Mouse (Mus musculus) forebrain, embryonic 16.5 days (tissue): ENCODE data around the gene Aup1. TPM values are rescaled to one million over a fixed set of nuclear protein-coding genes. Genes with fewer than 3 reads are reported as not detected.
A peak's percentile ranks its signal among the peaks of the same experiment; 100 is the strongest.

Experiments
- ATAC-seq: fragments of 200-750 bp; cut with Nextera tagmentation; 2 replicates; pipeline ENCODE4 v1.8.0; 2017; ENCODE audit warnings: mild to moderate bottlenecking, moderate library complexity
- H3K27ac ChIP-seq: fragments of 300-500 bp; sonication (generic); 2 replicates; pipeline ENCODE4 v1.5.1; 2014; ENCODE audit warnings: low read length, control low read depth
- H3K27me3 ChIP-seq: fragments of 300-500 bp; sonication (generic); replicated peaks from 2 replicates; pipeline ENCODE4 v1.6.1; 2014; ENCODE audit warnings: low read length; ENCODE audit not compliant: control insufficient read depth, insufficient read depth
- H3K36me3 ChIP-seq: fragments of 300-500 bp; sonication (generic); 2 replicates; pipeline ENCODE4 v1.6.1; 2014; ENCODE audit not compliant: control insufficient read depth, insufficient read depth
- H3K4me1 ChIP-seq: fragments of 300-500 bp; sonication (generic); replicated peaks from 2 replicates; pipeline ENCODE4 v1.6.1; 2014; ENCODE audit warnings: low read length; ENCODE audit not compliant: control insufficient read depth, insufficient read depth
- H3K4me2 ChIP-seq: fragments of 300-500 bp; sonication (generic); 2 replicates; pipeline ENCODE4 v1.6.1; 2014; ENCODE audit warnings: mild to moderate bottlenecking, low read length, control low read depth
- H3K4me3 ChIP-seq: fragments of 300-500 bp; sonication (generic); replicated peaks from 2 replicates; pipeline ENCODE4 v1.5.1; 2014; ENCODE audit warnings: mild to moderate bottlenecking, low read length, control low read depth
- H3K9ac ChIP-seq: fragments of 300-500 bp; sonication (generic); replicated peaks from 2 replicates; pipeline ENCODE4 v1.6.1; 2014; ENCODE audit warnings: low read depth, low read length, control low read depth
- H3K9me3 ChIP-seq: fragments of 300-500 bp; sonication (generic); 2 replicates; pipeline ENCODE4 v1.6.1; 2016; ENCODE audit warnings: low read length; ENCODE audit not compliant: control insufficient read depth
- WGBS: fragments of 180-500 bp; shearing (Covaris S2); extraction: QIAGEN DNeasy Blood & Tissue Kit; methylation state at CpG from one replicate; pipeline ENCODE4 v1.1.7; 2014; 5-methylcytosine and 5-hydroxymethylcytosine counted together
- polyA plus RNA-seq: library from polyadenylated mRNA; unstranded; fragments of >200 nt; fragmentation: Nextera tagmentation; extraction: Ambion mirVana; gene quantifications from 2 replicates; pipeline ENCODE4 v1.2.1, GENCODE M21; 2015

The Aup1 gene
- polyA plus RNA-seq = 157 and 186 TPM in 2 replicates

DNA sequence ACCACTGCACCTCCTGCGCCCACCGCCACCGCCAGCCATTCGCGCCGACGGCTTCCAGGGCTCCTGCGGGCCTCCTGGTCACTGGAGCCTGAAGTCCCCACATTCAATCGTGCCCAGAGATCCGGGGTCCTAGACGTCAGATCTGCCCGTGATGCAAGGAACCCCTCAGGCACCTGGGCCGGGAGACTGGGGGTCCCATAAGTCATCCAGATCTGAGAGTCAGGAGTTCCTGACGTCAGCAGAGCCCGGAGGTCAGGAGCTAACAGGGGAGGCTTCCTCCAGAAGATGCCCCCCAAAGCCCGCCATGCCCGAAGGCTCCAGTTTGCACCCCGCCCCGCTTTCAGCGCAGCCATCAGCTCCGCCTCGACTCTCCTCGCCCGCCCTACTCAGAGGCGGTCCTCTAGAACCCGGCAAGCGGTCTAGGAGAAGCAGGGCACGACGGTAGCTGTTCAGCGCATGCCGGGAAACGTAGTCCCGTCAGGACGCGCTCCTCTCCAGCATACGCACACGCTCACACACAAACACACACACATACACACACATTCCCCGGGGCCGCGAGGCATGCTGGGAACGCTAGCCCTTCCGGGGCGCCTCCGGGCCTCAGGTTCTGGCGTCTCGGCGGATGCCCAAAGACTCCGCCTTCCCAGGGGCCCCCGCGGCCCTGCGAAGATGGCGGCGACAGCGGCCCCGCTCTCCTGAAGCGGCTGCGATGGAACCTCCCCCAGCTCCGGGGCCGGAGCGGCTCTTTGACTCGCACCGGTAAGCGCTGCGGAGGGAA, at the start of gene Aup1:
Gene Aup1 (plus strand): TSS at position 448 of the 778 bp plus-strand sequence.
- H3K4me2 ChIP-seq = peak within 1 kb of the TSS; percentile 91
- H3K4me1 ChIP-seq = peaks cover 24% of the 10 kb centered on the region
- H3K27ac ChIP-seq = peak within 1 kb of the TSS; percentile 88
- WGBS = under 1% methylated on average over 59 of the region's 64 CpGs
- H3K9me3 ChIP-seq = no peaks in the 10 kb centered on the region
- peak; percentile 99 for ATAC-seq
- peaks cover 6% of the 10 kb centered on the region; the same call in 1 of the 2 replicates for H3K36me3 ChIP-seq
- H3K27me3 ChIP-seq = no peaks in the 10 kb centered on the region
- H3K4me3 ChIP-seq = peak within 1 kb of the TSS; percentile 98
- H3K9ac ChIP-seq = peak within 1 kb of the TSS; percentile 94

DNA sequence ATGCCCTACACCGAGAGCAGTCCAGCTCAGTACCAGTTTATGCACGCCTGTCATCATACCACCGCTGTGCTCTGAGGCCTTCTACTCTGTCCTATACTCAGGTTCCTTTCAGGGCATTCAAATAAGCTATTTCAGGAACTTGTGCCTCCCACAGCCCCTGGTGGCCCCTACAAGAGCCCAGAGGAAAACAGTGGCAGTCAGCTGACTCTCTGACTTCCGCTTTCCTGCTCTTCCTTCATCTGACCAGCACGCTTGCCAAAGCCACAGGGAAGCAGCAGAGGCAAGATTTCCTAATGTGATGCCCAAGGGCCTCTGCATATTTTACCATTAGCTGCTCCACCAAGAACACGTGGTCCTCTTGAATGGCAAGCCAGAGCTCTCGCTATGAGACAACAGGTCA, 49.4 kb upstream of the Aup1 start:
- H3K36me3 ChIP-seq = no peaks in the 10 kb centered on the region
- H3K9ac ChIP-seq = no peak overlapping the region
- no peak overlapping the region for H3K4me3 ChIP-seq
- no peak overlapping the region for H3K27ac ChIP-seq
- no peaks in the 10 kb centered on the region for H3K9me3 ChIP-seq
- 56% methylated on average over 7 of the region's 7 CpGs for WGBS
- H3K4me2 ChIP-seq = no peak overlapping the region
- H3K4me1 ChIP-seq = no peaks in the 10 kb centered on the region
- no peaks in the 10 kb centered on the region for H3K27me3 ChIP-seq
- ATAC-seq = no peak

DNA sequence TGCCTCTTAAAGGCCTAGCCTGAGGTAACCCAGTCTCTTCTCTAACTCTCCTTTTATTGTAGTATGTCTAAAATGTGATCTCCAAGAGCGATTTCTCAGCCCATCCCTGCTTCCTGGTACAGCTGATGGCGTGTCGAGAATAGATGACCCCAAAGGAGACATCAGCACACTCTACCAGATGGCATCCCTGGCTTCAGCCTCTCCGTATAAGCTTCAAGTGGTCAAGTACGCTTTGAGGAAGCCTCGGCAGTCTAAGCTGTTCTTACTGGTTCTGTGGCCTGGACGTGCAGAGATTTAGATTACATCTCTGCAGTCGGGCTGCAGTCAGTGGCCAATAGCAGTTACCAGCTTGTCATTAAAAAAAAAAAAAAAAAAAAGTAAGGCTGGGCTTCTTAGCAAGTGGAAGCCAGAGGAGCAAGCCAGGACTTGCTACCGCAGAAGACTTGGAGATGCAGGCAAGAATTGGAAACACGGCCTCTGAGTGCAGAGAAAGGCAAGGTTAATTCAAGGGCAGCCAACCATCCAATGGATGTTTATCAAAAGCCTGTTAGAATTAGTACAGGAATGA, 48.8 kb upstream of the Aup1 start:
- ATAC-seq = no peak
- Histone ChIP-seq H3K27ac (no peak overlapping the region), H3K9me3 (no peaks in the 10 kb centered on the region), H3K27me3 (no peaks in the 10 kb centered on the region), H3K4me2 (no peak overlapping the region), H3K36me3 (no peaks in the 10 kb centered on the region), H3K4me3 (no peak overlapping the region), H3K4me1 (no peaks in the 10 kb centered on the region), H3K9ac (no peak overlapping the region)
- 90% methylated on average over 10 of the region's 10 CpGs for WGBS

DNA sequence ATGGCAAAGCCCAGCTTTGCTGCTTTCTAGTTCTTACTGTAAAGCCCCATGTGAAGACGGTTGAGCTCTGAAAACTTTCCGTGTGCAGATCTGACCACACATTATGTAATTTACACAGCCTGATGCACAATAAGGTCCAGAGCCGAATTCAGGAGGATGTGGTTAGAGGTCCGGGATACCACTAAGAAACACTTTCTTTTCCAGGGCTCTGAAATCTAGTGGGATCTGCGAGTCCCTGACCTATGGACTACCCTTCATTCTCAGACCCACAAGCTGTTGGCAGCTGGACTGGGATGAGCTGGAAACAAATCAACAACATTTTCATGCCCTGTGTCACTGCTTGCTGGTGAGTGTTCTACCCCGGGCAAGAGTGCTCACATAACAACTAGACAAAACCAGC, 48.2 kb upstream of the Aup1 start:
- WGBS = 85% methylated on average over 6 of the region's 6 CpGs
- ATAC-seq = no peak

DNA sequence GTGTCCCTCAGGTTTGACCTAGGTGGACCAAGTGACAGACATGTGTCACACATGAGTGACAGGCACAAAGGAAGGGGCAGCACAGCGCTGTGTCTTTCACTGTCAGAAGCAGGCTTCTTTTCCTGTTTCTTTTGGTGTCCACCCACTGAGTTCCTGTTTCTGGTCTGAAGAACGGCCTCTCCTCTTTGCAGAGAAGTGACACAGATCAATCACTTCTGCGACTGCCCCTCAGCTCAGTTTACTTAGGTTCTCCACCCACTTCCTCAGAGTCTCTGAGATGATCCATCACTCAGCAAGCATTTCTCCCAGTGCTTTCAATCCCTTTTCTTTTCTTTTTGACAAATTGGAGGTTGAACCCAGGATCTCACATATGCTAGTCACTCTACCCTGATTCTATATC, 45.7 kb upstream of the Aup1 start:
- H3K27me3 ChIP-seq = no peaks in the 10 kb centered on the region
- no peaks in the 10 kb centered on the region for H3K4me1 ChIP-seq
- WGBS = 84% methylated on average over 3 of the region's 3 CpGs
- H3K9me3 ChIP-seq = no peaks in the 10 kb centered on the region
- H3K27ac ChIP-seq = no peak overlapping the region
- ATAC-seq = no peak
- no peaks in the 10 kb centered on the region for H3K36me3 ChIP-seq
- no peak overlapping the region for H3K4me3 ChIP-seq
- no peak overlapping the region for H3K9ac ChIP-seq
- no peak overlapping the region for H3K4me2 ChIP-seq

More for the DNA sequence above, 48.2 kb upstream of the Aup1 start:
- H3K27me3 ChIP-seq = no peaks in the 10 kb centered on the region
- no peak overlapping the region for H3K9ac ChIP-seq
- no peaks in the 10 kb centered on the region for H3K36me3 ChIP-seq
- no peak overlapping the region for H3K4me3 ChIP-seq
- no peak overlapping the region for H3K4me2 ChIP-seq
- H3K4me1 ChIP-seq = no peaks in the 10 kb centered on the region
- H3K9me3 ChIP-seq = no peaks in the 10 kb centered on the region
- no peak overlapping the region for H3K27ac ChIP-seq

DNA sequence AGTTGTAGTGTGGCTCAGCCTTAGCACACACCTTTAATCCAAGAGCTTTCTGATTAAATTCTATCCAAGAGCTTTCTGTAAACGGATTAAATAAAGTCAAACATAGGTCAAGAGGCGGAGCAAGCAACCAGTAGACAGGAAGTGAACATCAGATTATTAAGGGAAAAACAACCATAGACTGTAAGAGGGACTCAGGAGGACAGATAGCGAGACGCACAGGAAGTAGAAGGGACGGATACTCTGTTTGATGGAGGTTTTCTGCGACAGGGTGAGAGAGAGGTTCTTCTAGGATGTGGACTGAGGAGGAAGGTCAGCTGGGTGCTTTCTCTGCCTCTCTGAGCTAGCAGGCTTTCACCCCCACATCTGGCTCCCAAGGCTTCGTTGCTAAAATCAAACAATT, 44.3 kb upstream of the Aup1 start:
- Histone ChIP-seq H3K9ac (no peak overlapping the region), H3K36me3 (no peaks in the 10 kb centered on the region), H3K4me2 (no peak overlapping the region), H3K4me1 (no peaks in the 10 kb centered on the region), H3K27me3 (no peaks in the 10 kb centered on the region), H3K4me3 (no peak overlapping the region), H3K27ac (no peak overlapping the region), H3K9me3 (no peaks in the 10 kb centered on the region)
- 69% methylated on average over 7 of the region's 7 CpGs for WGBS
- no peak for ATAC-seq

DNA sequence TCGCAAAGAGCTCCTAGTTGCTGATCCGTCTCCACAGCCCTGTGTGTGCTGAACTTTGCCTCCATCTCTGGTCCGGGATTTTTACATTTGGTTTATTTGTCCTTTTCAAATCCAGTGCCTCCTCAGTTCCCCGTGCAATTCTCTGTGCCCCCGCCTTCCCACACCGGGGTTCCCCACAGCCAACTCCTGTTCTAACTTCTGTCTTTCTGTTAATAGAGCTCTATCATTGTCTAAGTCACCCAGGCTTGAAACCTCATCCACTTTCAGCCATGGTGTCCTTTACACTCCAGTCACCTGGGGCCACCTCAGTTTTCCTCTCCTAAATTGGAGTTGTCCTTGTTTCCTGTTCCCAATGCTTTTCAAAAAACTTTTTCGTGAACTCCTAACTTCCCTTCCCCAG, 43.1 kb upstream of the Aup1 start:
- no peak overlapping the region for H3K9ac ChIP-seq
- no peaks in the 10 kb centered on the region for H3K4me1 ChIP-seq
- no peak overlapping the region for H3K4me3 ChIP-seq
- H3K27me3 ChIP-seq = no peaks in the 10 kb centered on the region
- H3K9me3 ChIP-seq = no peaks in the 10 kb centered on the region
- no peak overlapping the region for H3K4me2 ChIP-seq
- ATAC-seq = no peak
- no peaks in the 10 kb centered on the region for H3K36me3 ChIP-seq
- no peak overlapping the region for H3K27ac ChIP-seq
- 90% methylated on average over 7 of the region's 7 CpGs for WGBS

DNA sequence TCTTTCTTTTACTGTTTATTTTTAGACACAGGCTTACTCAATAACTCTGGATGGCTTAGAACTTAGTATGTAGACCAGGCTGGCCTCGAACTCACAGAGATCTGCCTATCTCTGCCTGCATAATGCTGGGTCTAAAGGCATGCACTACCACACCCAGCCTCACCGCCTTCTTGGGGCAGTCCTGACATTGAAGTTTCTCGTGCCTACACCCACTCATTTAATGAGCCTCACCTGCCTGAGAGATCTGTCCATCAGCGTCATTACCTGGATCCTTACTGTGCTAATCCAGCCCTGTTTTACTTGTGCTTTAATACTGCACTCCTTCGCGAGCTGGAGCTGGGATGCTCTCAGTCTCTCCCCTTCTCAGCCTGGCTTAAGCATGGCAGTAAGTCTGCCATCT, 42.6 kb upstream of the Aup1 start:
- Histone ChIP-seq H3K9me3 (no peaks in the 10 kb centered on the region), H3K4me2 (no peak overlapping the region), H3K9ac (no peak overlapping the region), H3K4me1 (no peaks in the 10 kb centered on the region), H3K27me3 (no peaks in the 10 kb centered on the region), H3K27ac (no peak overlapping the region), H3K36me3 (no peaks in the 10 kb centered on the region), H3K4me3 (no peak overlapping the region)
- no peak for ATAC-seq
- 71% methylated on average over 6 of the region's 6 CpGs for WGBS

DNA sequence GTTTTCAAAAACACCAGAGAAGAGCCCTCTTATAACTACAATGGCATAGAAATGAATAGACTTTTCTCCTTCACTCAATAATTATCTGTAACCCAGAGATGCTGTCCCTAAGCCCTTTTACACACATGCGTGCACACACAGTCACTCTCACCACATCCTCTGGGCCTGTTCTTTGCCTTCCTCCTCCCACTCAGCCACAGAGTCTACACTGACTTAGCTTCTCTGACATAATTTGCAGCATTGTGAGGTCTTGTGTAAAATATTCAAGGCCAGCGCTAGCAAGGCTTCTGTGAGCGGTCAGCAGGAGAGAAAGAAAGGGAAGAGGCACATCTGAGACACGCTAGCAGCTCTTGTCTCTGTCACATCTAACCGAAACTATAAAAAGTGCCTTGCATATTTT, 40.9 kb upstream of the Aup1 start:
- Histone ChIP-seq H3K9me3 (no peaks in the 10 kb centered on the region), H3K9ac (no peak overlapping the region), H3K27me3 (no peaks in the 10 kb centered on the region), H3K36me3 (no peaks in the 10 kb centered on the region), H3K4me2 (no peak overlapping the region), H3K4me3 (no peak overlapping the region), H3K27ac (no peak overlapping the region), H3K4me1 (no peaks in the 10 kb centered on the region)
- WGBS = 67% methylated on average over 5 of the region's 5 CpGs
- ATAC-seq = no peak
